Mouse (Mus musculus) neural tube, embryonic 13.5 days (tissue): Measurements from ENCODE around the gene St3gal6. TPM values are rescaled to one million over a fixed set of nuclear protein-coding genes. Genes with fewer than 3 reads are reported as not detected.
A peak's percentile ranks its signal among the peaks of the same experiment; 100 is the strongest.

Source experiments
- ATAC-seq: fragments of 200-750 bp; cut with Nextera tagmentation; 2 replicates; pipeline ENCODE4 v1.8.0; 2017; ENCODE audit warnings: low read depth, mild to moderate bottlenecking, moderate TSS enrichment, moderate library complexity
- H3K27ac ChIP-seq: fragments of 300-500 bp; sonication (generic); replicated peaks from 2 replicates; pipeline ENCODE4 v1.5.1; 2015; ENCODE audit warnings: moderate library complexity, mild to moderate bottlenecking, inconsistent platforms
- H3K27me3 ChIP-seq: fragments of 300-500 bp; sonication (generic); 2 replicates; pipeline ENCODE4 v1.6.1; 2015; ENCODE audit warnings: mild to moderate bottlenecking, inconsistent platforms
- H3K36me3 ChIP-seq: fragments of 300-500 bp; sonication (generic); 2 replicates; pipeline ENCODE4 v1.6.1; 2015; ENCODE audit warnings: mild to moderate bottlenecking, inconsistent platforms
- H3K4me1 ChIP-seq: fragments of 300-500 bp; sonication (generic); replicated peaks from 2 replicates; pipeline ENCODE4 v1.6.1; 2015; ENCODE audit warnings: inconsistent platforms
- H3K4me2 ChIP-seq: fragments of 300-500 bp; sonication (generic); 2 replicates; pipeline ENCODE4 v1.6.1; 2015; ENCODE audit warnings: inconsistent platforms, mild to moderate bottlenecking, moderate library complexity
- H3K4me3 ChIP-seq: fragments of 300-500 bp; sonication (generic); 2 replicates; pipeline ENCODE4 v1.5.1; 2015; ENCODE audit warnings: mild to moderate bottlenecking, inconsistent platforms
- H3K9ac ChIP-seq: fragments of 300-500 bp; sonication (generic); 2 replicates; pipeline ENCODE4 v1.6.1; 2015; ENCODE audit warnings: moderate library complexity, mild to moderate bottlenecking, inconsistent platforms
- H3K9me3 ChIP-seq: fragments of 300-500 bp; sonication (generic); 2 replicates; pipeline ENCODE4 v1.6.1; 2016; ENCODE audit warnings: inconsistent platforms
- WGBS: fragments of 180-500 bp; shearing (Covaris S2); methylation state at CpG from one replicate; pipeline ENCODE4 v1.1.7; 2015; 5-methylcytosine and 5-hydroxymethylcytosine counted together
- polyA plus RNA-seq: library from polyadenylated mRNA; unstranded; fragments of >200 nt; fragmentation: Nextera tagmentation; extraction: Ambion mirVana; gene quantifications from 2 replicates; pipeline ENCODE4 v1.2.1, GENCODE M21; 2015

St3gal6 gene
- polyA plus RNA-seq, 1 experiment from 2014 or later, result 7.1 TPM

GRCm38 (mm10) chr16:58534245-58535142 lies 10.5 kb upstream of the St3gal6 start:
- 87% methylated on average over 7 of the region's 7 CpGs for WGBS
- Histone ChIP-seq H3K36me3 (no peaks in the 10 kb centered on the region), H3K4me3 (no peak overlapping the region), H3K9ac (no peak overlapping the region), H3K4me2 (no peak overlapping the region), H3K27ac (no peak overlapping the region), H3K9me3 (no peaks in the 10 kb centered on the region), H3K27me3 (no peaks in the 10 kb centered on the region), H3K4me1 (0 out of 2 replicates have a peak, but pooled peaks cover 6% of the 10 kb centered on the region)
- no peak for ATAC-seq

GRCm38 (mm10) chr16:58533742-58534141 lies 9.7 kb upstream of the St3gal6 start:
- Histone ChIP-seq H3K9ac (no peak overlapping the region), H3K4me1 (0 out of 2 replicates have a peak, but pooled peaks cover 6% of the 10 kb centered on the region), H3K4me2 (no peak overlapping the region), H3K36me3 (no peaks in the 10 kb centered on the region), H3K9me3 (no peaks in the 10 kb centered on the region), H3K27me3 (no peaks in the 10 kb centered on the region), H3K4me3 (no peak overlapping the region), H3K27ac (no peak overlapping the region)
- ATAC-seq, result no peak
- WGBS, result 74% methylated on average over 5 of the region's 5 CpGs

DNA sequence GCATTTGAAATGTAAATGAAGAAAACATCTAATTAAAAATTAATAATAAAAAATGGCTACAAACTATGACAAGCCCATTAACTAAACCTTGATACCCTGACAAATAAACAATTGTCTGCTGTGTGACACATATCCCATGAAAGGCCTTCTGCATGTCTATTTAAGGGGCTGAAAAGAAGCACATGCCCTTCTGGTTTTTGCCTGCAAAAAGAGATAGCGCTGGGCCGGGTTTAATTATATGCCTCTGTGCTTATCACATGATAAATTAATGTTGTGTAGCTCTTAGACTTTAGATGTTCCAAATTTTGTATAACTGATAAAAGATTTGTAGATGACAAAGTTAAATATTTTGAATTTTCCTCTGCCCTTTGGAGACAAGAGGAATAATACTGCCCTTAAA lies 9.2 kb upstream of the St3gal6 start:
- Histone ChIP-seq H3K4me1 (0 out of 2 replicates have a peak, but pooled peaks cover 6% of the 10 kb centered on the region), H3K36me3 (no peaks in the 10 kb centered on the region), H3K27me3 (no peaks in the 10 kb centered on the region), H3K4me3 (no peak overlapping the region), H3K9ac (no peak overlapping the region), H3K4me2 (no peak overlapping the region), H3K27ac (no peak overlapping the region), H3K9me3 (no peaks in the 10 kb centered on the region)
- 89% methylated on average over 2 of the region's 2 CpGs for WGBS
- no peak for ATAC-seq

DNA sequence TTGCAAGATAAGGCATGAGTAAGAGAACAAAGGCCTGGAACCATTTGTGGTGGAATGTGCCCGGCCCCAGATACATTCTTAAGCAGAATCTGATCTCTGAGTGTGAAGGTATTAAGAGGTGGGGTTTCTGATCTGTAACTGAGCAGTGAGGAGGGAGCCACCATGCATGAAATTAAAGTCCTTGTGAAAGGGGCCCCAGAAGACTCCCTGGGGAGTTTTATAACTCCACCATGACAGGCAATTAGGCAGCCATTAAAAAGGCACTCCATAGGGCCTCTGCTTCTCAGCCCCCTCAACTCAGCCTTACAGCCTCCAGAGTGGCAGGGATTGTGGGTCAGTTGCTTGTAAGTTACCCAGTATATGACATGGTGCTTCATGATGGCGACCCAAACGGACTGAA lies 8.5 kb upstream of the St3gal6 start:
- Histone ChIP-seq H3K9me3 (no peaks in the 10 kb centered on the region), H3K4me2 (no peak overlapping the region), H3K27me3 (no peaks in the 10 kb centered on the region), H3K4me3 (no peak overlapping the region), H3K36me3 (no peaks in the 10 kb centered on the region), H3K4me1 (0 out of 2 replicates have a peak, but pooled peaks cover 6% of the 10 kb centered on the region), H3K27ac (no peak overlapping the region), H3K9ac (no peak overlapping the region)
- peak; percentile 23; the same call in 1 of the 2 replicates for ATAC-seq
- 12% methylated on average over 3 of the region's 3 CpGs for WGBS

DNA sequence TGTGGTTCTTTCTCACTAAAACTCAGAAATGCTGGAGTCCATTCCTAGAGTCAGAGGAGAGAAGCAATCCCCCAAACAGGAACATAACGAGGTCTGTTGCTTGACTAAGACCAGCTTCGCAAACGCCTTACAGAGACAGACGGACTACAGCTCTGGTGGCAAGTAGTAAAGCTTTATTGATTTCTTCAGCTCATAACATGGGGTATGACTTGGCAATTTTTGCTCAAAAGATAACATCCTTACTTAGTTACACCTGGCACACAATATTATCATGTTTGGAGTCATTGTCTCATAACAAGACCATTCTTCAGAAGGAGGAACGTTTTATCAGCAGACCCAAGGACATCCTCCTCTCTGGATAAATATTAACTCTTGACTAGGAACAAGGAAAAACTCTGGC lies 3.8 kb upstream of the St3gal6 start:
- Histone ChIP-seq H3K27me3 (no peaks in the 10 kb centered on the region; the same call in 1 of the 2 replicates), H3K9ac (no peak overlapping the region), H3K4me3 (no peak overlapping the region), H3K27ac (no peak overlapping the region), H3K36me3 (no peaks in the 10 kb centered on the region), H3K4me1 (0 out of 2 replicates have a peak, but pooled peaks cover 6% of the 10 kb centered on the region), H3K9me3 (peaks cover 8% of the 10 kb centered on the region; the same call in 1 of the 2 replicates), H3K4me2 (no peak overlapping the region)
- ATAC-seq, result no peak
- 74% methylated on average over 5 of the region's 5 CpGs for WGBS

DNA sequence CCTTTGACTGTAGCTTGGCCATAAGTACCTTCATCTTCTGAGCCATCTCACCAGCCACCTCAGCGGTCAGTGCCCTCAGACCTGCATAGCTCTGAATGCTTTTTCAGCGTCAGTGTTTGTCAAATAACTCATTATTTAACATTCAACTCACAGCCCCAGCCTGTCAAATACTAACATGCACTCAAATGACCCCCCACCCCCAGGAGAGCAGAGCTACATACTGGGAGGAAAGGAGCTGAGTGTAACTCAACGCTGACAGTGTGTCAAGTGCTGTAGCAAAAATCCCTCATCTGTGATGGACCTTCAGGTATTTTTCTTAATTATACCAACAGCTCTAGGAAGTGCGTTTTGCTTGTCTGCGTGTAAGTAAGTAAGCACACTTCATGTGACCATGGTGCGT lies 2.7 kb upstream of the St3gal6 start:
- ATAC-seq, result no peak
- Histone ChIP-seq H3K36me3 (no peaks in the 10 kb centered on the region), H3K4me3 (no peak overlapping the region), H3K9ac (no peak overlapping the region), H3K4me1 (peaks cover 9% of the 10 kb centered on the region; the same call in 1 of the 2 replicates), H3K4me2 (no peak overlapping the region), H3K9me3 (peaks cover 8% of the 10 kb centered on the region; the same call in 1 of the 2 replicates), H3K27ac (no peak overlapping the region), H3K27me3 (peaks cover 7% of the 10 kb centered on the region)
- 87% methylated on average over 6 of the region's 6 CpGs for WGBS

DNA sequence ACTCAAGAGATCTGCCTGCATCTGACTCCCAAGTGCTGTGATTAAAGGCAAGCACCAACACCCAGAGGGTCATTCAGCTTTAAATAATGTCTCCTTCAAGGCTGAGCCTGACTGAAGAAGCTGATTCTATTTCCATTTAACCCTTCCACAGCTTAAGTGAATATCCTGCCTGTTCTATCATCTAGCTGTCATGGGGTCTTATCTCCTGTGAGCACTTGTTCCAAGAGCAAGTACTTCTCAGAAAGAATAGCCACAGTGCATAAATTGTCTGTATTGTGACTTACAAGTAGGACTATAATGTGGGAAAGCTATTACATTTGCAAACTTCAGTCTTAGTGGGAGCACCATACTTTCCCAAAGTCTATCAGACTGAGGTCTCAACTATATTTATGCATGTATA lies 1.8 kb upstream of the St3gal6 start:
- peaks cover 8% of the 10 kb centered on the region; the same call in 1 of the 2 replicates for H3K9me3 ChIP-seq
- no peak overlapping the region for H3K4me2 ChIP-seq
- no peak overlapping the region for H3K4me3 ChIP-seq
- H3K27me3 ChIP-seq, result peaks cover 14% of the 10 kb centered on the region
- no peak overlapping the region for H3K27ac ChIP-seq
- no peak for ATAC-seq
- H3K4me1 ChIP-seq, result peaks cover 9% of the 10 kb centered on the region; the same call in 1 of the 2 replicates
- H3K36me3 ChIP-seq, result no peaks in the 10 kb centered on the region
- no peak overlapping the region for H3K9ac ChIP-seq

- peak overlapping the region; percentile 68 for H3K27ac ChIP-seq
- peaks cover 19% of the 10 kb centered on the region for H3K27me3 ChIP-seq
- peak; percentile 92 for ATAC-seq
- H3K4me3 ChIP-seq, result peak overlapping the region; percentile 77
- H3K36me3 ChIP-seq, result no peaks in the 10 kb centered on the region
- under 1% methylated on average over 58 of the region's 58 CpGs for WGBS
- H3K4me2 ChIP-seq, result peak overlapping the region; percentile 94
- peaks cover 13% of the 10 kb centered on the region; the same call in 1 of the 2 replicates for H3K4me1 ChIP-seq
- H3K9me3 ChIP-seq, result peaks cover 8% of the 10 kb centered on the region; the same call in 1 of the 2 replicates
- peak overlapping the region; percentile 86 for H3K9ac ChIP-seq
Observed at GRCm38 (mm10) chr16:58523044-58523859, 791 bp downstream of the St3gal6 start.

- under 1% methylated on average over 16 of the region's 16 CpGs for WGBS
- Histone ChIP-seq H3K4me1 (peaks cover 13% of the 10 kb centered on the region; the same call in 1 of the 2 replicates), H3K27me3 (peaks cover 19% of the 10 kb centered on the region), H3K27ac (peak overlapping the region; percentile 68), H3K4me3 (peak overlapping the region; percentile 77), H3K36me3 (no peaks in the 10 kb centered on the region), H3K9me3 (peaks cover 8% of the 10 kb centered on the region; the same call in 1 of the 2 replicates), H3K4me2 (peak overlapping the region; percentile 94), H3K9ac (peak overlapping the region; percentile 86)
- ATAC-seq, result peak; percentile 81
Observed at GRCm38 (mm10) chr16:58522677-58523043, 1.4 kb downstream of the St3gal6 start.

DNA sequence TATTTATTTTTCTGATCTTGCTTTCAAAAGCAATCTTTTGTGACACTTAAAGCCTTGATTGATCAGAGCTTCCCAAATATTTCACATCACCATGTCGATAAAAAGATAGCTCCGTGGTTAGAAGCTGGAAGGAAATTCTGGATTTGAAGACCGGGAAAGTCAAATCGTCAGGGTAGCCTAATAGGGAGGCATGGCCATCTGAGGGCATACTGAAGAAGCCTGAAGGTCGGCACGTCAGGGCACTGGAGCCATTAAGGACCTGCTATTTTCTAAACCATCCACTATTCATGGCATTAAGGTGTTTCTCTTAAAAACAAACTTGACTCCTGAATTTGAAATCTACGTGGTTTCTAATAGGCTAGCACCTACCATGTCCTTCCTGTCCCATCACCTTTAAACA lies 2.1 kb downstream of the St3gal6 start:
- Histone ChIP-seq H3K9me3 (peaks cover 8% of the 10 kb centered on the region; the same call in 1 of the 2 replicates), H3K4me2 (peak overlapping the region; percentile 94), H3K4me3 (peak overlapping the region; percentile 77), H3K4me1 (peaks cover 13% of the 10 kb centered on the region; the same call in 1 of the 2 replicates), H3K27me3 (peaks cover 19% of the 10 kb centered on the region), H3K27ac (no peak overlapping the region), H3K9ac (peak overlapping the region; percentile 86), H3K36me3 (no peaks in the 10 kb centered on the region)
- ATAC-seq, result no peak
- WGBS, result 46% methylated on average over 7 of the region's 7 CpGs

DNA sequence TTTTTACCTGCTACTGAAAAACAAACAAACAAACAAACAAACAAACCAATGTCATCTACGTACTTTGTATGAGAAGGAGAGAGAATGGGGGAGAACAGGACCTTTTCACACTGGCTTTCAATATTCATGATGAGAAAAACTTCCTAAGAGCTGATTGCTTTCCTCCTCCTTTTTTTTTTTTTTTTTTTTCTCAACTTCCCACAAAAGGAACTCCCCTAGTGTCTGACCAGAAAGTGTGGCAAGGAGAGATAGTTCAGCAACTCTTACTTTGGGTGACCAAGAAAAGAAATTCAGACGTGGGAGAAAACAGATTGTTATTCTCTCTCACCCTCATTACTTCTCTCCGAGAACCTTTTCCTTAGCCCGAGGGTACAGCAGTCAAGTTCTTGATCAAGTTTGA lies 2.9 kb downstream of the St3gal6 start:
- WGBS, result 79% methylated on average over 4 of the region's 4 CpGs
- ATAC-seq, result no peak

More for the DNA sequence above, 2.9 kb downstream of the St3gal6 start:
- no peak overlapping the region for H3K9ac ChIP-seq
- H3K27ac ChIP-seq, result no peak overlapping the region
- H3K36me3 ChIP-seq, result no peaks in the 10 kb centered on the region
- peaks cover 8% of the 10 kb centered on the region; the same call in 1 of the 2 replicates for H3K9me3 ChIP-seq
- H3K4me2 ChIP-seq, result peak overlapping the region; percentile 94
- peaks cover 19% of the 10 kb centered on the region for H3K27me3 ChIP-seq
- no peak overlapping the region for H3K4me3 ChIP-seq
- H3K4me1 ChIP-seq, result peaks cover 13% of the 10 kb centered on the region; the same call in 1 of the 2 replicates
